Mouse (Mus musculus) E14TG2a.4 (cell line): ENCODE measurements around the gene D430042O09Rik.

ENCODE experiments used
- CTCF ChIP-seq: conservative IDR thresholded peaks from 2 replicates; pipeline ENCODE4 v1.5.1; 2014; ENCODE audit warnings: low read length
- NANOG ChIP-seq: IDR thresholded peaks from 2 replicates; pipeline ENCODE4 v1.6.1; 2014; ENCODE audit warnings: borderline replicate concordance, low read length, mixed read lengths

- TF ChIP-seq CTCF (no peak), NANOG (no peak)
Observed at GRCm38 (mm10) chr7:125897059-125897458, 189.4 kb downstream of the D430042O09Rik start.
